Mouse (Mus musculus): ENCODE data around the gene Vezt. TPM values are rescaled to one million over a fixed set of nuclear protein-coding genes. Genes with fewer than 3 reads are reported as not detected.

The Vezt gene
- polyA plus RNA-seq, 1 experiment from 2014 or later = 8.6 TPM

DNA sequence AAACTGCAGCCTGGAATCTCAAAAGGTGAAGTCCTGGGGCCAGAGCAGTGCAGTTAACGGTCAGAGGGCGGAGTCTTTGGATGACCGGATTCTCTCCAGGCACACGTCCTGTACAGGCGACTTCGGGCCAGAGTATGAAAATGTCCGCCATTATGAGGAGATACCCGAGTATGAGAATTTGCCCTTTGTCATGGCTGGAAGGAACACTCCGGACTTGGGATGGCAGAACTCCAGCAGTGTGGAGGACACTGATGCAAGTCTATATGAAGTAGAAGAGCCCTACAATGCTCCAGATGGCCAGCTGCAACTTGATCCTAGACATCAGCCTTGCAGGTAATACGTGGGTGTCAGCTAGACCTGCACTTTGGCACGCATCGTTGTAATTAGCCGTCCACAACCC lies 9.7 kb upstream of the Vezt start:
- Histone ChIP-seq H3K9me3 (ENCODE audit: low read length) (no peaks in the 10 kb centered on the region), H3K27me3 (ENCODE audit: insufficient read depth, low read length) (no peaks in the 10 kb centered on the region), H3K4me1 (ENCODE audit: insufficient read depth) (peaks cover 22% of the 10 kb centered on the region), H3K36me3 (replicated peaks; ENCODE audit: insufficient read depth, low read length) (peaks cover 23% of the 10 kb centered on the region), H3K9ac (replicated peaks) (no peak overlapping the region), H3K4me2 (ENCODE audit: low read depth, low read length) (no peak overlapping the region), H3K27ac (ENCODE audit: low read depth) (no peak overlapping the region), H3K4me3 (ENCODE audit: low read depth, low read length) (no peak overlapping the region)
- no peak for ATAC-seq
- WGBS (ENCODE audit: insufficient replicate concordance) = 91% methylated on average over 13 of the region's 13 CpGs
- no peak for TF ChIP-seq CTCF (IDR thresholded peaks at IDR 0.05; ENCODE audit: low read depth)
- no peak for DNase-seq

DNA sequence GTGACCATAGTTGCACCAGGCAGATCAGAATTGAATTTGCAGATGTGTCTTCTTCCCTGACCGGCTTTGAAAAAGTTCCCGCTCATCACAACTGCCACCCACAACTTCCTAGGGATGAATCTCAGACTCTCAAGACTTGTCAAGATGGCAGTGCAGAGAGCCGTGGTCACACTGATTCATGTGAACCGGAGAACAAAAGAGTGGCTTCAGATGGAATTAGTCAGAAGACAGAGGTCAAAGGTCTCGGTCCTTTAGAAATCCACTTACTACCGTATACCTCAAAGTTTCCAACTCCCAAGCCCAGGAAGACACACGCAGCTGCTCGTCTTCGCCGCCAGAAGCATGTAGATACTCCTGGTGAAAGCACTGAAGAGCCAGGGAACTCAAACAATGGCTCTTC lies 8.3 kb upstream of the Vezt start:
- H3K4me3 ChIP-seq (ENCODE audit: low read depth, low read length) = no peak overlapping the region
- WGBS (ENCODE audit: insufficient replicate concordance) = 84% methylated on average over 10 of the region's 10 CpGs
- TF ChIP-seq CTCF (IDR thresholded peaks at IDR 0.05; ENCODE audit: low read depth) = no peak
- no peak for TF ChIP-seq EP300 (IDR thresholded peaks at IDR 0.05; ENCODE audit: low read depth)
- no peaks in the 10 kb centered on the region for H3K9me3 ChIP-seq (ENCODE audit: low read length)
- no peak overlapping the region for H3K9ac ChIP-seq (replicated peaks)
- H3K27ac ChIP-seq (ENCODE audit: low read depth) = no peak overlapping the region
- H3K4me1 ChIP-seq (ENCODE audit: insufficient read depth) = peaks cover 15% of the 10 kb centered on the region
- H3K27me3 ChIP-seq (ENCODE audit: insufficient read depth, low read length) = no peaks in the 10 kb centered on the region
- H3K36me3 ChIP-seq (replicated peaks; ENCODE audit: insufficient read depth, low read length) = peaks cover 23% of the 10 kb centered on the region
- ATAC-seq = no peak
- DNase-seq = no peak
- no peak overlapping the region for H3K4me2 ChIP-seq (ENCODE audit: low read depth, low read length)

GRCm38 (mm10) chr10:94038366-94039260 lies 3.0 kb upstream of the Vezt start:
- DNase-seq (no peak), ATAC-seq (no peak)
- H3K9ac ChIP-seq (replicated peaks) = no peak overlapping the region
- peaks cover 12% of the 10 kb centered on the region for H3K4me1 ChIP-seq (ENCODE audit: insufficient read depth)
- 64% methylated on average over 7 of the region's 7 CpGs for WGBS (ENCODE audit: insufficient replicate concordance)
- H3K4me3 ChIP-seq (ENCODE audit: low read depth, low read length) = no peak overlapping the region
- no peaks in the 10 kb centered on the region for H3K36me3 ChIP-seq (replicated peaks; ENCODE audit: insufficient read depth, low read length)
- H3K9me3 ChIP-seq (ENCODE audit: low read length) = no peaks in the 10 kb centered on the region
- H3K4me2 ChIP-seq (ENCODE audit: low read depth, low read length) = 0 out of 2 replicates have a peak overlapping the region, but pooled peaks have one; percentile 0
- no peak overlapping the region for H3K27ac ChIP-seq (ENCODE audit: low read depth)
- TF ChIP-seq CTCF (IDR thresholded peaks at IDR 0.05; ENCODE audit: low read depth) (no peak), EP300 (IDR thresholded peaks at IDR 0.05; ENCODE audit: low read depth) (no peak)
- no peaks in the 10 kb centered on the region for H3K27me3 ChIP-seq (ENCODE audit: insufficient read depth, low read length)

DNA sequence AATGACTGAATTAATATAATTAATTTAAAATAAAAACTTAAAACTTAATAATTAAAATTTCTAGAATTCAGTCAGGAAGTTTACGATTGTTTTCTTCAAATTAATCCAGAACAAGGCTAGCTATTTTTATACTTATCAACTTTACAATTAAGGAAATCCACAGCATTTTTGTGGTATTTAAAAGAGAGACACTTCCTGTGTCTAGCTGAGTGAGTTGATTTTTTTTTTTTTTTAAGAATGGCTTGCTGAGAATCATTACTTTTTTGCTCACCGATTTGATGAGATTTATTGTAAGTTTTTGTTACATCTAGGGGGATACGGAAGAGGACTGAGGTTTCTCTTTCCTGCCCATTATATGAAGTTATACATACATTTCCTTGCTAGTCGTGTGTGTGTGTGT lies 2.0 kb upstream of the Vezt start:
- 56% methylated on average over 4 of the region's 4 CpGs for WGBS (ENCODE audit: insufficient replicate concordance)
- no peaks in the 10 kb centered on the region for H3K27me3 ChIP-seq (ENCODE audit: insufficient read depth, low read length)
- no peaks in the 10 kb centered on the region for H3K9me3 ChIP-seq (ENCODE audit: low read length)
- TF ChIP-seq EP300 (IDR thresholded peaks at IDR 0.05; ENCODE audit: low read depth) = no peak
- no peak for TF ChIP-seq CTCF (IDR thresholded peaks at IDR 0.05; ENCODE audit: low read depth)
- no peaks in the 10 kb centered on the region for H3K36me3 ChIP-seq (replicated peaks; ENCODE audit: insufficient read depth, low read length)
- DNase-seq (no peak), ATAC-seq (no peak)
- peak overlapping the region; percentile 89 for H3K4me3 ChIP-seq (ENCODE audit: low read depth, low read length)
- peaks cover 12% of the 10 kb centered on the region for H3K4me1 ChIP-seq (ENCODE audit: insufficient read depth)
- H3K9ac ChIP-seq (replicated peaks) = 0 out of 2 replicates have a peak overlapping the region, but pooled peaks have one; percentile 93
- no peak overlapping the region for H3K27ac ChIP-seq (ENCODE audit: low read depth)
- H3K4me2 ChIP-seq (ENCODE audit: low read depth, low read length) = peak overlapping the region; percentile 77

DNA sequence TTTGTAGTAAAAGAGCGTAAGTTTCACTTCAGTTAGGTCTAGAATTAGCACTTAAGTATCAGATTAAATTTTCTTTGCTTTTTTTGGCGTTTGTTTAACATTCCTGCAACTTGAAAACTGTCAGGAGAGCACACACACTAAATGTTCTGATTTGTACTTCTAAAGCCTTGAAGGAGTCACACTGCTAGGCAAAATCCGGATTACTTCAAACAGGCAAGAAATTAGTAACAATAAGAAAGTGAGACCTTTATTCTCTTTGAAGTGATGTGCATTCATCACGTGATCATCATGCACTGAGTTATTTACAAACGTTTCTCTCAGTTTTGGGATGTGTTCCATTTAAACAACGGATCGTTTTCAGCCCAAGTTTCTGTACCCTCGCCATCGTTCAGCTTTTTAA lies 1.6 kb upstream of the Vezt start:
- ATAC-seq (no peak), DNase-seq (no peak)
- no peaks in the 10 kb centered on the region for H3K27me3 ChIP-seq (ENCODE audit: insufficient read depth, low read length)
- peaks cover 12% of the 10 kb centered on the region for H3K4me1 ChIP-seq (ENCODE audit: insufficient read depth)
- H3K9me3 ChIP-seq (ENCODE audit: low read length) = no peaks in the 10 kb centered on the region
- 0 out of 2 replicates have a peak overlapping the region, but pooled peaks have one; percentile 87 for H3K27ac ChIP-seq (ENCODE audit: low read depth)
- peak overlapping the region; percentile 93 for H3K9ac ChIP-seq (replicated peaks)
- H3K4me3 ChIP-seq (ENCODE audit: low read depth, low read length) = peak overlapping the region; percentile 89
- WGBS (ENCODE audit: insufficient replicate concordance) = 39% methylated on average over 9 of the region's 9 CpGs
- no peaks in the 10 kb centered on the region for H3K36me3 ChIP-seq (replicated peaks; ENCODE audit: insufficient read depth, low read length)
- no peak for TF ChIP-seq EP300 (IDR thresholded peaks at IDR 0.05; ENCODE audit: low read depth)
- no peak for TF ChIP-seq CTCF (IDR thresholded peaks at IDR 0.05; ENCODE audit: low read depth)
- H3K4me2 ChIP-seq (ENCODE audit: low read depth, low read length) = peak overlapping the region; percentile 77

GRCm38 (mm10) chr10:94036375-94036758 lies 750 bp upstream of the Vezt start:
- Histone ChIP-seq H3K4me3 (ENCODE audit: low read depth, low read length) (peak overlapping the region; percentile 89), H3K36me3 (replicated peaks; ENCODE audit: insufficient read depth, low read length) (no peaks in the 10 kb centered on the region), H3K27ac (ENCODE audit: low read depth) (peak overlapping the region; percentile 87), H3K4me1 (ENCODE audit: insufficient read depth) (peaks cover 12% of the 10 kb centered on the region), H3K9me3 (ENCODE audit: low read length) (no peaks in the 10 kb centered on the region), H3K27me3 (ENCODE audit: insufficient read depth, low read length) (no peaks in the 10 kb centered on the region), H3K4me2 (ENCODE audit: low read depth, low read length) (peak overlapping the region; percentile 77), H3K9ac (replicated peaks) (peak overlapping the region; percentile 93)
- DNase-seq (no peak), ATAC-seq (no peak)
- TF ChIP-seq CTCF (IDR thresholded peaks at IDR 0.05; ENCODE audit: low read depth) (no peak), EP300 (IDR thresholded peaks at IDR 0.05; ENCODE audit: low read depth) (no peak)
- WGBS (ENCODE audit: insufficient replicate concordance) = under 1% methylated on average over 32 of the region's 32 CpGs
